Mouse (Mus musculus): Measurements from ENCODE around the gene Wnt2b. TPM values are rescaled to one million over a fixed set of nuclear protein-coding genes. Genes with fewer than 3 reads are reported as not detected.

Wnt2b gene
- total RNA-seq, 2 experiments from 2014 or later, result not detected

GRCm38 (mm10) chr3:104906007-104906406 lies 55.7 kb downstream of the Wnt2b start:
- ATAC-seq (ENCODE audit: poor library complexity, severe bottlenecking), result no peak

DNA sequence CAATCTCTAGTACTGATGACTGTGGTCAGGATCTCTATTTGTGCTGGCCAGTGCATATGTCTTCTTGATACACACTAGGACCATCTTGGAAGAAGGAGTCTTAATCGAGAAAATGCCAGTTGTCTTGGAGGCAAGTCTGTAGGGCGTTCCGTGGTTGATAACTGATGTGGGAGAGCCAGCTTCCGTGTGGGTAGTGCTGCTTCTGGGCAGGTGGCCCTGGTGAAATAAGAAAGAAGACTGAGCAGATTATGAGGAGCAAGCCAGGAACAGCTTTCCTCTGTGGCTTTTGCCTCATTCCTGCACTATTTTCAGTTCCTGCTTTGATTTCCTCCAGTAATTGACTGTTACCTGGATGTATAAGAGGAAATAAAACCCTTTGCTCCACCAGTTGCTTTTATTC lies 56.3 kb downstream of the Wnt2b start:
- ATAC-seq (ENCODE audit: poor library complexity, severe bottlenecking), result no peak

GRCm38 (mm10) chr3:104901154-104901553 lies 60.6 kb downstream of the Wnt2b start:
- ATAC-seq (ENCODE audit: poor library complexity, severe bottlenecking), result no peak

GRCm38 (mm10) chr3:104896141-104896540 lies 65.6 kb downstream of the Wnt2b start:
- ATAC-seq (ENCODE audit: poor library complexity, severe bottlenecking), result no peak

Other genes with a start within 250 kb of the Wnt2b start
- gene Ppm1j, start 180.9 kb downstream of the Wnt2b start, total RNA-seq (2015), result 0.41 and 0.56 TPM in 2 replicates
- gene Ppm1j, start 180.9 kb downstream of the Wnt2b start, total RNA-seq (2017), result 0.24 and 0.44 TPM in 2 replicates
- 0.16 TPM in 1 of 2 replicates, not detected in the other for gene Fam19a3, start 180.1 kb downstream of the Wnt2b start, total RNA-seq (2015)
- 0.04 TPM in 1 of 2 replicates, not detected in the other for gene Fam19a3, start 180.1 kb downstream of the Wnt2b start, total RNA-seq (2017)
- gene Rhoc, start 173.5 kb downstream of the Wnt2b start, total RNA-seq (2015), result 1.4 and 2.1 TPM in 2 replicates
- gene Rhoc, start 173.5 kb downstream of the Wnt2b start, total RNA-seq (2017), result 2.9 and 3.7 TPM in 2 replicates
- 8.3 and 8.4 TPM in 2 replicates for gene Mov10, start 143.4 kb downstream of the Wnt2b start, total RNA-seq (2015)
- gene Mov10, start 143.4 kb downstream of the Wnt2b start, total RNA-seq (2017), result 3.8 TPM in 2 replicates
- gene St7l, start 97.9 kb downstream of the Wnt2b start, total RNA-seq (2015), result 23.3 and 31.8 TPM in 2 replicates
- 27.9 and 30.4 TPM in 2 replicates for gene St7l, start 97.9 kb downstream of the Wnt2b start, total RNA-seq (2017)
- gene Capza1, start 97.4 kb downstream of the Wnt2b start, total RNA-seq (2015), result 365 and 394 TPM in 2 replicates
- 404 and 425 TPM in 2 replicates for gene Capza1, start 97.4 kb downstream of the Wnt2b start, total RNA-seq (2017)
- 0.58 and 1.5 TPM in 2 replicates for gene Cttnbp2nl, start 91.2 kb upstream of the Wnt2b start, total RNA-seq (2015)
- 0.77 and 1.4 TPM in 2 replicates for gene Cttnbp2nl, start 91.2 kb upstream of the Wnt2b start, total RNA-seq (2017)
- gene 4930564D02Rik, start 104.9 kb upstream of the Wnt2b start, total RNA-seq (2015), result not detected in 2 replicates
- not detected in 2 replicates for gene 4930564D02Rik, start 104.9 kb upstream of the Wnt2b start, total RNA-seq (2017)

Measured in megakaryocyte, adult 5-6 weeks (primary cell).